Mouse (Mus musculus): ENCODE measurements around the gene P2rx3. TPM values are rescaled to one million over a fixed set of nuclear protein-coding genes. Genes with fewer than 3 reads are reported as not detected.

Gene P2rx3
- total RNA-seq, 2 experiments from 2014 or later = 2.0 TPM; not detected in 1

Other genes starting within 250 kb of the P2rx3 start
- 37.2 and 56.9 TPM in 2 replicates for gene Ube2l6, start 238.6 kb downstream of the P2rx3 start, total RNA-seq (2014; fragmentation: Nextera tagmentation)
- gene Ube2l6, start 238.6 kb downstream of the P2rx3 start, total RNA-seq (2017) = 35.3 and 56.3 TPM in 2 replicates
- gene Smtnl1, start 214.8 kb downstream of the P2rx3 start, total RNA-seq (2014; fragmentation: Nextera tagmentation) = not detected in 2 replicates
- not detected in 2 replicates for gene Smtnl1, start 214.8 kb downstream of the P2rx3 start, total RNA-seq (2017)
- 91.6 and 94.6 TPM in 2 replicates for gene Timm10, start 210.5 kb downstream of the P2rx3 start, total RNA-seq (2014; fragmentation: Nextera tagmentation)
- gene Timm10, start 210.5 kb downstream of the P2rx3 start, total RNA-seq (2017) = 48.9 and 88.0 TPM in 2 replicates
- 96.3 and 117 TPM in 2 replicates for gene Slc43a1, start 198.6 kb downstream of the P2rx3 start, total RNA-seq (2014; fragmentation: Nextera tagmentation)
- 40.1 and 70.3 TPM in 2 replicates for gene Slc43a1, start 198.6 kb downstream of the P2rx3 start, total RNA-seq (2017)
- not detected in 2 replicates for gene Rtn4rl2, start 150.8 kb downstream of the P2rx3 start, total RNA-seq (2014; fragmentation: Nextera tagmentation)
- not detected in 2 replicates for gene Rtn4rl2, start 150.8 kb downstream of the P2rx3 start, total RNA-seq (2017)
- gene Slc43a3, start 100.9 kb downstream of the P2rx3 start, total RNA-seq (2014; fragmentation: Nextera tagmentation) = 118 and 137 TPM in 2 replicates
- 65.3 and 108 TPM in 2 replicates for gene Slc43a3, start 100.9 kb downstream of the P2rx3 start, total RNA-seq (2017)
- gene Prg2, start 57.0 kb downstream of the P2rx3 start, total RNA-seq (2014; fragmentation: Nextera tagmentation) = not detected in 2 replicates
- gene Prg2, start 57.0 kb downstream of the P2rx3 start, total RNA-seq (2017) = 0.85 and 3.2 TPM in 2 replicates
- not detected in 2 replicates for gene Prg3, start 49.2 kb downstream of the P2rx3 start, total RNA-seq (2014; fragmentation: Nextera tagmentation)
- gene Prg3, start 49.2 kb downstream of the P2rx3 start, total RNA-seq (2017) = not detected in 2 replicates
- 245 and 274 TPM in 2 replicates for gene Ssrp1, start 228 bp downstream of the P2rx3 start, total RNA-seq (2014; fragmentation: Nextera tagmentation)
- gene Ssrp1, start 228 bp downstream of the P2rx3 start, total RNA-seq (2017) = 432 and 481 TPM in 2 replicates
- gene Tnks1bp1, start 10.6 kb upstream of the P2rx3 start, total RNA-seq (2014; fragmentation: Nextera tagmentation) = 0.20 and 1.2 TPM in 2 replicates
- 0.69 and 1.0 TPM in 2 replicates for gene Tnks1bp1, start 10.6 kb upstream of the P2rx3 start, total RNA-seq (2017)
- not detected in 2 replicates for gene Aplnr, start 98.8 kb upstream of the P2rx3 start, total RNA-seq (2014; fragmentation: Nextera tagmentation)
- gene Aplnr, start 98.8 kb upstream of the P2rx3 start, total RNA-seq (2017) = not detected in 2 replicates
- gene Lrrc55, start 159.7 kb upstream of the P2rx3 start, total RNA-seq (2014; fragmentation: Nextera tagmentation) = not detected in 2 replicates
- not detected in 2 replicates for gene Lrrc55, start 159.7 kb upstream of the P2rx3 start, total RNA-seq (2017)

All from megakaryocyte-erythroid progenitor cell, adult 5-6 weeks (primary cell).